Mouse (Mus musculus) heart, adult 2 months (tissue): Measurements from ENCODE around the gene Dnah1.

Experiments
- CTCF ChIP-seq: fragments of 200-600 bp; IDR thresholded peaks from 2 replicates; pipeline ENCODE4 v1.8.1; 2022; ENCODE audit warnings: antibody characterized with exemption, mild to moderate bottlenecking, moderate library complexity
- EP300 ChIP-seq: fragments of 200-500 bp; IDR thresholded peaks from 2 replicates; pipeline ENCODE4 v1.6.1; 2011; ENCODE audit warnings: low read depth, low read length, control low read depth; ENCODE audit not compliant: insufficient read depth
- POLR2A ChIP-seq: fragments of 200-500 bp; IDR thresholded peaks from 2 replicates; pipeline ENCODE4 v1.6.1; 2011; ENCODE audit warnings: mild to moderate bottlenecking, low read depth, low read length, control low read depth; ENCODE audit not compliant: insufficient read depth

GRCm38 (mm10) chr14:31369377-31369776, 45.7 kb upstream of the Dnah1 start:
- TF ChIP-seq CTCF (no peak), POLR2A (no peak), EP300 (no peak)
